In the genomic region with DNA sequence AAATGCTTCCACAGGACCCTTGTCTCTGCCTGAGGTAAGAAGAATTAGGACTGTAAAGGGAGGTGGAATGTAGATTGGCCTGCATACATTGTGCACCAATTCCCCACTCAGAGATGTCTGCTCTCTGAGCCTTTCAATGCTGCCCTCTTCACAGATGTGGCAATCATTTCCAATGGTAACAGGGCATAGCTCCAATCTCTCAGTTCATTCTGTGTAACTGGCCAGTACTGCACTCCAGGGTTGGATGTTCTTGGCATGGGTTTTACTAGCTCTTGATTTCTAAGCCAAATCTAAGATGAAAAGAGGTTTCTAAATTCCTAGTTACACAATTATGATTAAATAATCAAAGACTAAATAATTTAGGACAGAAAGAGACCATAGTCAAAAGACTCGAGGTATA, we compare ENCODE assay signal across 18 mouse cellular contexts.
DNase-seq lines count a peak whose midpoint lies in the region; ATAC-seq lines count a peak whose summit lies in the region.
"Had no signal": no experiment of that assay in that cellular context is flagged by ENCODE, and none has a peak within 500 bp of the region (broad histone marks: within the 10 kb centered on the region; RNA-seq: fewer than 3 reads in every experiment).

No protein-coding gene starts in this region.

- H3K4me1 ChIP-seq in hindbrain, embryonic 16.5 days (ENCODE audit: control insufficient read depth, insufficient read depth, low read depth, low read length) = no peaks in the 10 kb centered on the region
- no peaks in the 10 kb centered on the region for H3K4me1 ChIP-seq in hindbrain, embryonic 13.5 days (replicated peaks)
- H3K4me1 ChIP-seq: limb, embryonic 10.5 days; neural tube, embryonic 15.5 days; stomach, embryonic 15.5 days had no signal

- no peak overlapping the region for H3K4me3 ChIP-seq in hindbrain, embryonic 16.5 days (ENCODE audit: low read length)
- H3K4me3 ChIP-seq in hindbrain, embryonic 13.5 days = no peak overlapping the region
- H3K4me3 ChIP-seq: limb, embryonic 10.5 days; neural tube, embryonic 15.5 days; stomach, embryonic 15.5 days had no signal

- no peak overlapping the region for H3K4me2 ChIP-seq in hindbrain, embryonic 16.5 days (ENCODE audit: low read length)
- no peak overlapping the region for H3K4me2 ChIP-seq in hindbrain, embryonic 13.5 days
- H3K4me2 ChIP-seq: neural tube, embryonic 15.5 days; stomach, embryonic 15.5 days had no signal

- no peak overlapping the region for H3K27ac ChIP-seq in hindbrain, embryonic 16.5 days (ENCODE audit: low read depth, low read length)
- no peak overlapping the region for H3K27ac ChIP-seq in hindbrain, embryonic 13.5 days
- H3K27ac ChIP-seq: limb, embryonic 10.5 days; liver, embryonic 14.5 days; neural tube, embryonic 15.5 days; stomach, embryonic 15.5 days had no signal

- peak; percentile 50; the same call in 1 of the 2 replicates for ATAC-seq in hindbrain, embryonic 16.5 days
- no peak for ATAC-seq in hindbrain, embryonic 13.5 days (ENCODE audit: low FRiP score)
- ATAC-seq in megakaryocyte, adult 5-6 weeks (ENCODE audit: poor library complexity, severe bottlenecking) = no peak
- ATAC-seq: activated CD4-positive, CD25-positive, alpha-beta regulatory T cell, adult 4 months; inflammation-experienced regulatory T-cells, adult 6 months had no signal

- WGBS in hindbrain, embryonic 16.5 days = 77% methylated on average over 1 of the region's 1 CpGs
- 90% methylated on average over 1 of the region's 1 CpGs for WGBS in hindbrain, embryonic 13.5 days

- no peaks in the 10 kb centered on the region for H3K27me3 ChIP-seq in hindbrain, embryonic 16.5 days (replicated peaks; ENCODE audit: control insufficient read depth, insufficient read depth, low read length)
- no peaks in the 10 kb centered on the region for H3K27me3 ChIP-seq in hindbrain, embryonic 13.5 days
- H3K27me3 ChIP-seq: CH12.LX; neural tube, embryonic 15.5 days; stomach, embryonic 15.5 days had no signal

- no peaks in the 10 kb centered on the region for H3K36me3 ChIP-seq in hindbrain, embryonic 16.5 days (ENCODE audit: control insufficient read depth, insufficient read depth, low read length)
- H3K36me3 ChIP-seq in hindbrain, embryonic 13.5 days = no peaks in the 10 kb centered on the region
- H3K36me3 ChIP-seq: limb, embryonic 10.5 days; neural tube, embryonic 15.5 days; stomach, embryonic 15.5 days had no signal

- H3K9ac ChIP-seq in hindbrain, embryonic 16.5 days (ENCODE audit: low read depth, low read length) = no peak overlapping the region
- H3K9ac ChIP-seq in hindbrain, embryonic 13.5 days = no peak overlapping the region
- H3K9ac ChIP-seq: liver, embryonic 14.5 days; neural tube, embryonic 15.5 days; stomach, embryonic 15.5 days had no signal

- peak; percentile 17 for DNase-seq in adrenal gland, adult 8-10 months
- DNase-seq in adrenal gland, postnatal 25 days = no peak
- peak; percentile 59 for DNase-seq in fat pad, adult 2 months (ENCODE audit: extremely low read depth, low read depth, low spot score)
- DNase-seq in lung, postnatal 14 days = peak; percentile 36
- no peak for DNase-seq in gastrocnemius, adult 8-10 months (ENCODE audit: low spot score in 2 of 2)
- DNase-seq: cerebellum, adult 9-11 months; heart, postnatal 14 days; kidney, adult 9 months had no signal

- H3K9me3 ChIP-seq in hindbrain, embryonic 16.5 days (ENCODE audit: control insufficient read depth, low read length) = no peaks in the 10 kb centered on the region
- no peaks in the 10 kb centered on the region for H3K9me3 ChIP-seq in hindbrain, embryonic 13.5 days
- H3K9me3 ChIP-seq: limb, embryonic 10.5 days; neural tube, embryonic 15.5 days; stomach, embryonic 15.5 days had no signal

Comparison
In these comparisons a context has a peak if more than half of its experiments do, and no peak if none do; other contexts are left out.
1. DNase-seq: peak in adrenal gland, adult 8-10 months (single experiment), fat pad, adult 2 months (single experiment) and lung, postnatal 14 days (single experiment); none in adrenal gland, postnatal 25 days (single experiment) and gastrocnemius, adult 8-10 months (0 of 2).